Mouse (Mus musculus) limb, embryonic 11.5 days (tissue): Measurements from ENCODE around the gene Lce1a2. TPM values are rescaled to one million over a fixed set of nuclear protein-coding genes. Genes with fewer than 3 reads are reported as not detected.
"Not testable (repeated sequence)": the region's sequence is repeated elsewhere in the genome, so short reads cannot be mapped to it uniquely, and the experiment has no call there.

ENCODE experiments used
- ATAC-seq: fragments of 200-750 bp; cut with Nextera tagmentation; 2 replicates; pipeline ENCODE4 v1.8.0; 2017; ENCODE audit warnings: low read depth; ENCODE audit not compliant: insufficient number of reproducible peaks, low FRiP score, low TSS enrichment
- DNase-seq: peaks from one replicate; pipeline ENCODE4 v3.0.0-alpha.2; 2015; ENCODE audit warnings: low spot score
- H3K27ac ChIP-seq: fragments of 300-500 bp; sonication (generic); replicated peaks from 2 replicates; pipeline ENCODE4 v1.5.1; 2014; ENCODE audit warnings: low read depth, mild to moderate bottlenecking, low read length
- H3K27me3 ChIP-seq: fragments of 300-500 bp; sonication (generic); 2 replicates; pipeline ENCODE4 v1.6.1; 2014; ENCODE audit warnings: mild to moderate bottlenecking, low read length, mixed read lengths; ENCODE audit not compliant: control insufficient read depth, insufficient read depth
- H3K36me3 ChIP-seq: fragments of 300-500 bp; sonication (generic); 2 replicates; pipeline ENCODE4 v1.6.1; 2014; ENCODE audit warnings: mild to moderate bottlenecking, low read length, moderate library complexity, mixed read lengths; ENCODE audit not compliant: control insufficient read depth, insufficient read depth
- H3K4me1 ChIP-seq: fragments of 300-500 bp; sonication (generic); 2 replicates; pipeline ENCODE4 v1.6.1; 2014; ENCODE audit warnings: low read length, mixed read lengths; ENCODE audit not compliant: control insufficient read depth, insufficient read depth
- H3K4me2 ChIP-seq: fragments of 300-500 bp; sonication (generic); 2 replicates; pipeline ENCODE4 v1.6.1; 2014; ENCODE audit warnings: low read depth, mild to moderate bottlenecking, moderate library complexity; ENCODE audit not compliant: severe bottlenecking
- H3K4me3 ChIP-seq: fragments of 300-500 bp; sonication (generic); 2 replicates; pipeline ENCODE4 v1.5.1; 2014; ENCODE audit warnings: low read depth, low read length
- H3K9ac ChIP-seq: fragments of 300-500 bp; sonication (generic); 2 replicates; pipeline ENCODE4 v1.6.1; 2014; ENCODE audit warnings: mild to moderate bottlenecking, low read length
- H3K9me3 ChIP-seq: fragments of 300-500 bp; sonication (generic); 2 replicates; pipeline ENCODE4 v1.6.1; 2016; ENCODE audit warnings: low read length; ENCODE audit not compliant: control insufficient read depth
- WGBS: fragments of 180-500 bp; shearing (Covaris S2); extraction: QIAGEN DNeasy Blood & Tissue Kit; methylation state at CpG from one replicate; pipeline ENCODE4 v1.1.7; 2014; 5-methylcytosine and 5-hydroxymethylcytosine counted together
- polyA plus RNA-seq: library from polyadenylated mRNA; unstranded; fragments of >200 nt; fragmentation: Nextera tagmentation; extraction: Ambion mirVana; gene quantifications from 2 replicates; pipeline ENCODE4 v1.2.1, GENCODE M21; 2014

Gene Lce1a2
- not detected in 2 replicates for polyA plus RNA-seq

- no peak for ATAC-seq
- H3K4me1 ChIP-seq = no peaks in the 10 kb centered on the region
Measured at GRCm38 (mm10) chr3:92670215-92670614, at the start of gene Lce1a2. Lce1a2 (minus strand) TSS chr3:92670315.

GRCm38 (mm10) chr3:92715122-92715521 is 45.0 kb upstream of the Lce1a2 start:
- no peak overlapping the region for H3K9ac ChIP-seq
- no peak overlapping the region for H3K27ac ChIP-seq
- no peaks in the 10 kb centered on the region for H3K27me3 ChIP-seq
- H3K4me3 ChIP-seq = no peak overlapping the region
- H3K36me3 ChIP-seq = no peaks in the 10 kb centered on the region
- no peak overlapping the region for H3K4me2 ChIP-seq
- ATAC-seq (no peak), DNase-seq (no peak)
- H3K9me3 ChIP-seq = no peaks in the 10 kb centered on the region
- H3K4me1 ChIP-seq = no peaks in the 10 kb centered on the region

More at GRCm38 (mm10) chr3:92670215-92670614, at the start of gene Lce1a2:
- H3K4me3 ChIP-seq = no peak within 1 kb of the TSS
- H3K4me2 ChIP-seq = no peak within 1 kb of the TSS
- H3K27me3 ChIP-seq = no peaks in the 10 kb centered on the region
- no peaks in the 10 kb centered on the region for H3K9me3 ChIP-seq
- no peak for DNase-seq
- no peaks in the 10 kb centered on the region for H3K36me3 ChIP-seq
- no peak within 1 kb of the TSS for H3K27ac ChIP-seq
- H3K9ac ChIP-seq = no peak within 1 kb of the TSS

GRCm38 (mm10) chr3:92708974-92709373 is 38.9 kb upstream of the Lce1a2 start, which contains the start of gene Lce1e:
Lce1e (minus strand) TSS chr3:92709074.
- ATAC-seq (no peak), DNase-seq (no peak)
- H3K4me2 ChIP-seq = no peak within 1 kb of the TSS
- no peak within 1 kb of the TSS for H3K4me3 ChIP-seq
- H3K36me3 ChIP-seq = no peaks in the 10 kb centered on the region
- H3K27ac ChIP-seq = no peak within 1 kb of the TSS
- 83% methylated on average over 2 of the region's 2 CpGs for WGBS
- H3K4me1 ChIP-seq = no peaks in the 10 kb centered on the region
- H3K9ac ChIP-seq = no peak within 1 kb of the TSS
- H3K9me3 ChIP-seq = no peaks in the 10 kb centered on the region
- no peaks in the 10 kb centered on the region for H3K27me3 ChIP-seq

- Histone ChIP-seq H3K4me3 (no peak overlapping the region), H3K27ac (no peak overlapping the region), H3K4me1 (no peaks in the 10 kb centered on the region), H3K27me3 (no peaks in the 10 kb centered on the region), H3K4me2 (no peak overlapping the region), H3K36me3 (no peaks in the 10 kb centered on the region), H3K9ac (no peak overlapping the region), H3K9me3 (no peaks in the 10 kb centered on the region)
- ATAC-seq (no peak), DNase-seq (no peak)
- WGBS = 50% methylated on average over 1 of the region's 1 CpGs
Measured at GRCm38 (mm10) chr3:92694613-92695012, 24.5 kb upstream of the Lce1a2 start.

GRCm38 (mm10) chr3:92691688-92692087 is 21.6 kb upstream of the Lce1a2 start:
- Histone ChIP-seq H3K4me1 (no peaks in the 10 kb centered on the region), H3K4me2 (no peak overlapping the region), H3K27ac (no peak overlapping the region), H3K27me3 (no peaks in the 10 kb centered on the region), H3K36me3 (no peaks in the 10 kb centered on the region), H3K9me3 (no peaks in the 10 kb centered on the region), H3K4me3 (no peak overlapping the region), H3K9ac (no peak overlapping the region)
- ATAC-seq = no peak
- DNase-seq = no peak

GRCm38 (mm10) chr3:92689154-92689553 is 19.0 kb upstream of the Lce1a2 start:
- H3K9ac ChIP-seq, H3K4me2 ChIP-seq, DNase-seq, H3K4me3 ChIP-seq, H3K36me3 ChIP-seq, ATAC-seq, H3K27ac ChIP-seq, H3K4me1 ChIP-seq, H3K27me3 ChIP-seq, H3K9me3 ChIP-seq: not testable (repeated sequence)
- whole genome bisulfite sequencing = 70% methylated on average over 16 of the region's 16 CpGs

- H3K9me3 ChIP-seq = no peaks in the 10 kb centered on the region
- H3K4me1 ChIP-seq = no peaks in the 10 kb centered on the region
- no peak within 1 kb of the TSS for H3K4me3 ChIP-seq
- 62% methylated on average over 2 of the region's 2 CpGs for WGBS
- no peak within 1 kb of the TSS for H3K27ac ChIP-seq
- no peak within 1 kb of the TSS for H3K9ac ChIP-seq
- ATAC-seq (no peak), DNase-seq (no peak)
- no peaks in the 10 kb centered on the region for H3K27me3 ChIP-seq
- no peak within 1 kb of the TSS for H3K4me2 ChIP-seq
- no peaks in the 10 kb centered on the region for H3K36me3 ChIP-seq
Measured at GRCm38 (mm10) chr3:92687110-92687509, 17.0 kb upstream of the Lce1a2 start, which contains the start of gene Lce1d. Lce1d (minus strand) TSS chr3:92687210.

GRCm38 (mm10) chr3:92678947-92679346 is 8.8 kb upstream of the Lce1a2 start, which contains the start of gene Lce1c:
Lce1c (plus strand) TSS chr3:92679247.
- H3K4me2 ChIP-seq = no peak within 1 kb of the TSS
- DNase-seq (no peak), ATAC-seq (no peak)

GRCm38 (mm10) chr3:92656826-92657225 is 13.3 kb downstream of the Lce1a2 start, which contains the start of gene Lce1b:
Lce1b (minus strand) TSS chr3:92656926.
- ATAC-seq = no peak
- no peaks in the 10 kb centered on the region for H3K36me3 ChIP-seq

More at GRCm38 (mm10) chr3:92678947-92679346, 8.8 kb upstream of the Lce1a2 start, which contains the start of gene Lce1c:
- WGBS = 87% methylated on average over 4 of the region's 4 CpGs
- Histone ChIP-seq H3K36me3 (no peaks in the 10 kb centered on the region), H3K27me3 (no peaks in the 10 kb centered on the region), H3K9ac (no peak within 1 kb of the TSS), H3K4me1 (no peaks in the 10 kb centered on the region), H3K27ac (no peak within 1 kb of the TSS), H3K4me3 (no peak within 1 kb of the TSS), H3K9me3 (no peaks in the 10 kb centered on the region)

More at GRCm38 (mm10) chr3:92656826-92657225, 13.3 kb downstream of the Lce1a2 start, which contains the start of gene Lce1b:
- H3K4me1 ChIP-seq = no peaks in the 10 kb centered on the region
- H3K9ac ChIP-seq = no peak within 1 kb of the TSS
- no peaks in the 10 kb centered on the region for H3K27me3 ChIP-seq
- H3K9me3 ChIP-seq = no peaks in the 10 kb centered on the region
- no peak within 1 kb of the TSS for H3K4me2 ChIP-seq
- no peak for DNase-seq
- no peak within 1 kb of the TSS for H3K27ac ChIP-seq
- H3K4me3 ChIP-seq = no peak within 1 kb of the TSS
